Mouse (Mus musculus) retina, embryonic 14.5 days (tissue): ENCODE data around the gene Hyou1.
A peak's percentile ranks its signal among the peaks of the same experiment; 100 is the strongest.
"Not testable (repeated sequence)": the region's sequence is repeated elsewhere in the genome, so short reads cannot be mapped to it uniquely, and the experiment has no call there.

Source experiments
- DNase-seq: peaks from one replicate; pipeline ENCODE4 v3.0.0-alpha.2; 2015; ENCODE audit warnings: low spot score

The Hyou1 gene

GRCm38 (mm10) chr9:44351396-44351795, 27.9 kb upstream of the Hyou1 start:
- DNase-seq, result no peak

GRCm38 (mm10) chr9:44352337-44352736, 27.0 kb upstream of the Hyou1 start:
- no peak for DNase-seq

- DNase-seq, result no peak
Observed at GRCm38 (mm10) chr9:44353142-44353541, 26.1 kb upstream of the Hyou1 start.

GRCm38 (mm10) chr9:44357207-44357606, 22.1 kb upstream of the Hyou1 start:
- peak; percentile 54 for DNase-seq

- peak; percentile 98 for DNase-seq
Observed at GRCm38 (mm10) chr9:44361190-44361917, 17.9 kb upstream of the Hyou1 start, which contains the start of gene Vps11. Vps11 (minus strand) TSS chr9:44361670.

GRCm38 (mm10) chr9:44361931-44362330, 17.4 kb upstream of the Hyou1 start:
- not testable (repeated sequence) for DNase-seq

- peak; percentile 57 for DNase-seq
Observed at GRCm38 (mm10) chr9:44364480-44364879, 14.8 kb upstream of the Hyou1 start.

GRCm38 (mm10) chr9:44373386-44373785, 5.9 kb upstream of the Hyou1 start:
- DNase-seq, result no peak

GRCm38 (mm10) chr9:44376141-44376540, 3.1 kb upstream of the Hyou1 start:
- no peak for DNase-seq

- not testable (repeated sequence) for DNase-seq
Observed at GRCm38 (mm10) chr9:44377335-44377734, 2.0 kb upstream of the Hyou1 start.

GRCm38 (mm10) chr9:44378153-44378730, 1.0 kb upstream of the Hyou1 start:
- no peak for DNase-seq

GRCm38 (mm10) chr9:44379862-44380261, 572 bp downstream of the Hyou1 start:
- peak; percentile 17 for DNase-seq

- no peak for DNase-seq
Observed at GRCm38 (mm10) chr9:44384596-44384995, 5.3 kb downstream of the Hyou1 start.

- DNase-seq, result no peak
Observed at GRCm38 (mm10) chr9:44387221-44387620, 7.9 kb downstream of the Hyou1 start.

- DNase-seq, result peak; percentile 72
Observed at GRCm38 (mm10) chr9:44389273-44389672, 10.0 kb downstream of the Hyou1 start.

GRCm38 (mm10) chr9:44391466-44391865, 12.2 kb downstream of the Hyou1 start:
- DNase-seq, result peak; percentile 83

GRCm38 (mm10) chr9:44396684-44397411, 17.6 kb downstream of the Hyou1 start, which contains the start of gene Slc37a4:
Slc37a4 (plus strand) TSS chr9:44396852.
- DNase-seq, result peak; percentile 91

- DNase-seq, result peak; percentile 57
Observed at GRCm38 (mm10) chr9:44398087-44398486, 18.8 kb downstream of the Hyou1 start.

- no peak for DNase-seq
Observed at GRCm38 (mm10) chr9:44398551-44398950, 19.3 kb downstream of the Hyou1 start.

GRCm38 (mm10) chr9:44399114-44399794, 20.0 kb downstream of the Hyou1 start:
- DNase-seq, result no peak

GRCm38 (mm10) chr9:44399795-44400114, 20.5 kb downstream of the Hyou1 start:
- no peak for DNase-seq

- no peak for DNase-seq
Observed at GRCm38 (mm10) chr9:44401081-44401480, 21.8 kb downstream of the Hyou1 start.
